Mouse (Mus musculus) intestine, postnatal 0 days (tissue): Measurements from ENCODE around the gene Elmo2. TPM values are rescaled to one million over a fixed set of nuclear protein-coding genes. Genes with fewer than 3 reads are reported as not detected.

Source experiments
- ATAC-seq: fragments of 200-750 bp; cut with Nextera tagmentation; 2 replicates; pipeline ENCODE4 v1.8.0; 2017; ENCODE audit warnings: mild to moderate bottlenecking, moderate TSS enrichment, moderate library complexity
- H3K27ac ChIP-seq: fragments of 300-500 bp; sonication (generic); 2 replicates; pipeline ENCODE4 v1.5.1; 2014; ENCODE audit warnings: mild to moderate bottlenecking, low read depth, low read length, moderate library complexity
- H3K27me3 ChIP-seq: fragments of 300-500 bp; sonication (generic); replicated peaks from 2 replicates; pipeline ENCODE4 v1.6.1; 2014; ENCODE audit warnings: low read length, mixed read lengths; ENCODE audit not compliant: control insufficient read depth, insufficient read depth
- H3K36me3 ChIP-seq: fragments of 300-500 bp; sonication (generic); 2 replicates; pipeline ENCODE4 v1.6.1; 2014; ENCODE audit warnings: mild to moderate bottlenecking, moderate library complexity; ENCODE audit not compliant: control insufficient read depth, insufficient read depth
- H3K4me1 ChIP-seq: fragments of 300-500 bp; sonication (generic); replicated peaks from 2 replicates; pipeline ENCODE4 v1.6.1; 2014; ENCODE audit warnings: antibody characterized with exemption, low read length, mixed read lengths; ENCODE audit not compliant: control insufficient read depth, insufficient read depth
- H3K4me2 ChIP-seq: fragments of 300-500 bp; sonication (generic); replicated peaks from 2 replicates; pipeline ENCODE4 v1.6.1; 2014; ENCODE audit warnings: low read depth, mild to moderate bottlenecking, moderate library complexity
- H3K4me3 ChIP-seq: fragments of 300-500 bp; sonication (generic); 2 replicates; pipeline ENCODE4 v1.5.1; 2014; ENCODE audit warnings: low read depth, low read length
- H3K9ac ChIP-seq: fragments of 300-500 bp; sonication (generic); 2 replicates; pipeline ENCODE4 v1.6.1; 2014; ENCODE audit warnings: mild to moderate bottlenecking, low read depth, low read length
- H3K9me3 ChIP-seq: fragments of 300-500 bp; sonication (generic); 2 replicates; pipeline ENCODE4 v1.6.1; 2016; ENCODE audit warnings: mixed run types; ENCODE audit not compliant: control insufficient read depth
- CTCF ChIP-seq: sonication (generic); IDR thresholded peaks from 2 replicates; pipeline ENCODE4 v1.5.1; 2016; ENCODE audit warnings: low read depth, mild to moderate bottlenecking, control low read depth, antibody characterized with exemption, moderate library complexity
- WGBS: fragments of 180-500 bp; shearing (Covaris S2); extraction: QIAGEN DNeasy Blood & Tissue Kit; methylation state at CpG from one replicate; pipeline ENCODE4 v1.1.7; 2014; 5-methylcytosine and 5-hydroxymethylcytosine counted together
- polyA plus RNA-seq: library from polyadenylated mRNA; unstranded; fragments of >200 nt; fragmentation: Nextera tagmentation; extraction: Ambion mirVana; gene quantifications from 2 replicates; pipeline ENCODE4 v1.2.1, GENCODE M21; 2015

Elmo2 gene
- polyA plus RNA-seq, 1 experiment from 2014 or later, result 63.6 TPM

- Histone ChIP-seq H3K27ac (no peak overlapping the region), H3K36me3 (peaks cover 82% of the 10 kb centered on the region), H3K27me3 (no peaks in the 10 kb centered on the region), H3K9ac (no peak overlapping the region), H3K4me2 (no peak overlapping the region), H3K4me1 (no peaks in the 10 kb centered on the region), H3K4me3 (no peak overlapping the region), H3K9me3 (no peaks in the 10 kb centered on the region)
- no peak for TF ChIP-seq CTCF
- 89% methylated on average over 19 of the region's 19 CpGs for WGBS
- ATAC-seq, result no peak
These were observed 21.5 kb downstream of the Elmo2 start for GRCm38 (mm10) chr2:165304819-165305218.

- Histone ChIP-seq H3K36me3 (peaks cover 89% of the 10 kb centered on the region), H3K27ac (no peak overlapping the region), H3K4me2 (no peak overlapping the region), H3K9ac (no peak overlapping the region), H3K4me1 (no peaks in the 10 kb centered on the region), H3K4me3 (no peak overlapping the region), H3K9me3 (no peaks in the 10 kb centered on the region), H3K27me3 (no peaks in the 10 kb centered on the region)
- no peak for ATAC-seq
- no peak for TF ChIP-seq CTCF
- WGBS, result 92% methylated on average over 6 of the region's 6 CpGs
These were observed 22.8 kb downstream of the Elmo2 start for GRCm38 (mm10) chr2:165303354-165304012.

- Histone ChIP-seq H3K27ac (no peak overlapping the region), H3K9me3 (no peaks in the 10 kb centered on the region), H3K27me3 (no peaks in the 10 kb centered on the region), H3K4me1 (no peaks in the 10 kb centered on the region), H3K9ac (no peak overlapping the region), H3K36me3 (peaks cover 94% of the 10 kb centered on the region), H3K4me3 (no peak overlapping the region), H3K4me2 (no peak overlapping the region)
- no peak for TF ChIP-seq CTCF
- 62% methylated on average over 3 of the region's 3 CpGs for WGBS
- no peak for ATAC-seq
These were observed 24.9 kb downstream of the Elmo2 start for GRCm38 (mm10) chr2:165301409-165301808.

GRCm38 (mm10) chr2:165300885-165301284 lies 25.4 kb downstream of the Elmo2 start:
- H3K4me3 ChIP-seq, result no peak overlapping the region
- H3K9ac ChIP-seq, result no peak overlapping the region
- no peaks in the 10 kb centered on the region for H3K27me3 ChIP-seq
- no peaks in the 10 kb centered on the region for H3K4me1 ChIP-seq
- no peak overlapping the region for H3K27ac ChIP-seq
- 89% methylated on average over 6 of the region's 6 CpGs for WGBS
- no peaks in the 10 kb centered on the region for H3K9me3 ChIP-seq
- no peak overlapping the region for H3K4me2 ChIP-seq
- TF ChIP-seq CTCF, result no peak
- no peak for ATAC-seq
- peaks cover 96% of the 10 kb centered on the region for H3K36me3 ChIP-seq

GRCm38 (mm10) chr2:165300424-165300823 lies 25.9 kb downstream of the Elmo2 start:
- TF ChIP-seq CTCF, result no peak
- Histone ChIP-seq H3K4me2 (no peak overlapping the region), H3K9me3 (no peaks in the 10 kb centered on the region), H3K4me3 (no peak overlapping the region), H3K9ac (no peak overlapping the region), H3K27me3 (no peaks in the 10 kb centered on the region), H3K36me3 (peaks cover 99% of the 10 kb centered on the region), H3K27ac (no peak overlapping the region), H3K4me1 (no peaks in the 10 kb centered on the region)
- ATAC-seq, result no peak
- 86% methylated on average over 8 of the region's 8 CpGs for WGBS

GRCm38 (mm10) chr2:165297429-165297828 lies 28.9 kb downstream of the Elmo2 start:
- 63% methylated on average over 11 of the region's 11 CpGs for whole genome bisulfite sequencing

More at GRCm38 (mm10) chr2:165297429-165297828, 28.9 kb downstream of the Elmo2 start:
- H3K4me2 ChIP-seq, result no peak overlapping the region
- H3K4me1 ChIP-seq, result no peaks in the 10 kb centered on the region
- ATAC-seq, result peak; percentile 83
- H3K27ac ChIP-seq, result peak overlapping the region; percentile 82
- peaks cover 92% of the 10 kb centered on the region for H3K36me3 ChIP-seq
- H3K27me3 ChIP-seq, result no peaks in the 10 kb centered on the region
- no peaks in the 10 kb centered on the region for H3K9me3 ChIP-seq
- no peak overlapping the region for H3K9ac ChIP-seq
- H3K4me3 ChIP-seq, result no peak overlapping the region
- no peak for TF ChIP-seq CTCF
